Mouse (Mus musculus) forebrain, embryonic 14.5 days (tissue): ENCODE results near the gene Gm20388. TPM values are rescaled to one million over a fixed set of nuclear protein-coding genes. Genes with fewer than 3 reads are reported as not detected.

Source experiments
- ATAC-seq: fragments of 200-750 bp; cut with Nextera tagmentation; 2 replicates; pipeline ENCODE4 v1.8.0; 2017; ENCODE audit warnings: mild to moderate bottlenecking, moderate library complexity
- DNase-seq: peaks from one replicate; pipeline ENCODE4 v3.0.0-alpha.2; 2015; ENCODE audit warnings: low spot score
- H3K27ac ChIP-seq: fragments of 300-500 bp; sonication (generic); 2 replicates; pipeline ENCODE4 v1.5.1; 2014; ENCODE audit warnings: low read depth, mild to moderate bottlenecking, control low read depth, low read length, moderate library complexity
- H3K27me3 ChIP-seq: fragments of 300-500 bp; sonication (generic); replicated peaks from 2 replicates; pipeline ENCODE4 v1.6.1; 2014; ENCODE audit warnings: low read length, control low read depth, mixed read lengths; ENCODE audit not compliant: control insufficient read depth, insufficient read depth
- H3K36me3 ChIP-seq: fragments of 300-500 bp; sonication (generic); 2 replicates; pipeline ENCODE4 v1.6.1; 2014; ENCODE audit warnings: low read length, control low read depth; ENCODE audit not compliant: control insufficient read depth, insufficient read depth
- H3K4me1 ChIP-seq: fragments of 300-500 bp; sonication (generic); 2 replicates; pipeline ENCODE4 v1.6.1; 2014; ENCODE audit warnings: antibody characterized with exemption, low read length, control low read depth; ENCODE audit not compliant: control insufficient read depth, insufficient read depth
- H3K4me2 ChIP-seq: fragments of 300-500 bp; sonication (generic); 2 replicates; pipeline ENCODE4 v1.6.1; 2014; ENCODE audit warnings: mild to moderate bottlenecking, control low read depth, low read length
- H3K4me3 ChIP-seq: fragments of 300-500 bp; sonication (generic); 2 replicates; pipeline ENCODE4 v1.5.1; 2014; ENCODE audit warnings: low read depth, low read length, control low read depth
- H3K9ac ChIP-seq: fragments of 300-500 bp; sonication (generic); 2 replicates; pipeline ENCODE4 v1.6.1; 2014; ENCODE audit warnings: mild to moderate bottlenecking, low read length, control low read depth, moderate library complexity
- H3K9me3 ChIP-seq: fragments of 300-500 bp; sonication (generic); replicated peaks from 2 replicates; pipeline ENCODE4 v1.6.1; 2016; ENCODE audit warnings: low read length, control low read depth, mixed read lengths; ENCODE audit not compliant: control insufficient read depth
- whole genome bisulfite sequencing: fragments of 180-500 bp; shearing (Covaris S2); extraction: QIAGEN DNeasy Blood & Tissue Kit; methylation state at CpG from one replicate; pipeline ENCODE4 v1.1.7; 2014; 5-methylcytosine and 5-hydroxymethylcytosine counted together
- polyA plus RNA-seq: library from polyadenylated mRNA; unstranded; fragments of >200 nt; fragmentation: Nextera tagmentation; extraction: Ambion mirVana; gene quantifications from 2 replicates; pipeline ENCODE4 v1.2.1, GENCODE M21; 2014

The Gm20388 gene
- polyA plus RNA-seq, 1 experiment from 2014 or later, result 7.4 TPM

- DNase-seq (no peak), ATAC-seq (no peak)
- Histone ChIP-seq H3K36me3 (peaks cover 65% of the 10 kb centered on the region), H3K4me1 (no peaks in the 10 kb centered on the region), H3K4me3 (no peak overlapping the region), H3K27me3 (no peaks in the 10 kb centered on the region), H3K4me2 (no peak overlapping the region), H3K27ac (no peak overlapping the region), H3K9me3 (no peaks in the 10 kb centered on the region), H3K9ac (no peak overlapping the region)
- WGBS, result 89% methylated on average over 7 of the region's 7 CpGs
Measured at GRCm38 (mm10) chr8:121991611-121992010, 2081.0 kb downstream of the Gm20388 start.

- DNase-seq (no peak), ATAC-seq (no peak)
- H3K36me3 ChIP-seq, result peaks cover 73% of the 10 kb centered on the region
- H3K4me2 ChIP-seq, result no peak overlapping the region
- H3K27ac ChIP-seq, result no peak overlapping the region
- H3K4me1 ChIP-seq, result no peaks in the 10 kb centered on the region
- no peaks in the 10 kb centered on the region for H3K9me3 ChIP-seq
- no peak overlapping the region for H3K9ac ChIP-seq
- 81% methylated on average over 4 of the region's 4 CpGs for WGBS
- no peak overlapping the region for H3K4me3 ChIP-seq
- no peaks in the 10 kb centered on the region for H3K27me3 ChIP-seq
Measured at GRCm38 (mm10) chr8:121992911-121993310, 2082.3 kb downstream of the Gm20388 start.

- H3K36me3 ChIP-seq, result peaks cover 80% of the 10 kb centered on the region
Measured at GRCm38 (mm10) chr8:121995112-121995511, 2084.5 kb downstream of the Gm20388 start.

GRCm38 (mm10) chr8:121995895-121996294, 2085.3 kb downstream of the Gm20388 start:
- DNase-seq (no peak), ATAC-seq (no peak)
- 89% methylated on average over 3 of the region's 3 CpGs for WGBS
- Histone ChIP-seq H3K4me2 (no peak overlapping the region), H3K27ac (no peak overlapping the region), H3K9me3 (no peaks in the 10 kb centered on the region), H3K36me3 (peaks cover 79% of the 10 kb centered on the region), H3K4me1 (no peaks in the 10 kb centered on the region), H3K27me3 (no peaks in the 10 kb centered on the region), H3K9ac (no peak overlapping the region), H3K4me3 (no peak overlapping the region)

More at GRCm38 (mm10) chr8:121995112-121995511, 2084.5 kb downstream of the Gm20388 start:
- no peaks in the 10 kb centered on the region for H3K27me3 ChIP-seq
- 95% methylated on average over 4 of the region's 4 CpGs for WGBS
- H3K4me1 ChIP-seq, result no peaks in the 10 kb centered on the region
- no peak overlapping the region for H3K4me2 ChIP-seq
- H3K9me3 ChIP-seq, result no peaks in the 10 kb centered on the region
- ATAC-seq (no peak), DNase-seq (no peak)
- H3K27ac ChIP-seq, result no peak overlapping the region
- H3K4me3 ChIP-seq, result no peak overlapping the region
- peak overlapping the region; percentile 21; the same call in 1 of the 2 replicates for H3K9ac ChIP-seq

GRCm38 (mm10) chr8:121998631-121999030, 2088.0 kb downstream of the Gm20388 start:
- DNase-seq (no peak), ATAC-seq (no peak)
- Histone ChIP-seq H3K4me2 (no peak overlapping the region), H3K4me1 (no peaks in the 10 kb centered on the region), H3K4me3 (no peak overlapping the region), H3K9me3 (no peaks in the 10 kb centered on the region), H3K27ac (no peak overlapping the region), H3K27me3 (no peaks in the 10 kb centered on the region), H3K36me3 (peaks cover 80% of the 10 kb centered on the region), H3K9ac (no peak overlapping the region)
- WGBS, result 90% methylated on average over 4 of the region's 4 CpGs

GRCm38 (mm10) chr8:121999211-121999610, 2088.6 kb downstream of the Gm20388 start:
- ATAC-seq (no peak), DNase-seq (no peak)
- Histone ChIP-seq H3K27ac (no peak overlapping the region), H3K9me3 (no peaks in the 10 kb centered on the region), H3K4me3 (no peak overlapping the region), H3K4me2 (no peak overlapping the region), H3K4me1 (no peaks in the 10 kb centered on the region), H3K36me3 (peaks cover 83% of the 10 kb centered on the region), H3K27me3 (no peaks in the 10 kb centered on the region), H3K9ac (no peak overlapping the region)
- WGBS, result 97% methylated on average over 5 of the region's 5 CpGs

GRCm38 (mm10) chr8:122001339-122002115, 2090.9 kb downstream of the Gm20388 start:
- Histone ChIP-seq H3K4me2 (no peak overlapping the region), H3K36me3 (peaks cover 82% of the 10 kb centered on the region)
- 92% methylated on average over 15 of the region's 15 CpGs for WGBS

GRCm38 (mm10) chr8:122003646-122004045, 2093.0 kb downstream of the Gm20388 start:
- ATAC-seq, result no peak
- H3K27ac ChIP-seq, result peak overlapping the region; percentile 44; the same call in 1 of the 2 replicates
- H3K4me2 ChIP-seq, result no peak overlapping the region
- no peaks in the 10 kb centered on the region for H3K9me3 ChIP-seq
- H3K27me3 ChIP-seq, result no peaks in the 10 kb centered on the region
- no peak overlapping the region for H3K4me3 ChIP-seq
- no peaks in the 10 kb centered on the region for H3K4me1 ChIP-seq
- H3K36me3 ChIP-seq, result peaks cover 80% of the 10 kb centered on the region
- 79% methylated on average over 8 of the region's 8 CpGs for WGBS
- no peak overlapping the region for H3K9ac ChIP-seq
- no peak for DNase-seq

More at GRCm38 (mm10) chr8:122001339-122002115, 2090.9 kb downstream of the Gm20388 start:
- Histone ChIP-seq H3K27me3 (no peaks in the 10 kb centered on the region), H3K4me1 (no peaks in the 10 kb centered on the region), H3K4me3 (no peak overlapping the region), H3K27ac (no peak overlapping the region), H3K9me3 (no peaks in the 10 kb centered on the region), H3K9ac (no peak overlapping the region)
- ATAC-seq (no peak), DNase-seq (no peak)

- H3K9me3 ChIP-seq, result no peaks in the 10 kb centered on the region
- DNase-seq (peak; percentile 42), ATAC-seq (no peak)
- H3K27ac ChIP-seq, result no peak overlapping the region
- 73% methylated on average over 5 of the region's 5 CpGs for WGBS
- peaks cover 80% of the 10 kb centered on the region for H3K36me3 ChIP-seq
- no peaks in the 10 kb centered on the region for H3K4me1 ChIP-seq
- H3K27me3 ChIP-seq, result no peaks in the 10 kb centered on the region
- no peak overlapping the region for H3K4me3 ChIP-seq
- H3K9ac ChIP-seq, result no peak overlapping the region
- no peak overlapping the region for H3K4me2 ChIP-seq
Measured at GRCm38 (mm10) chr8:122004131-122004530, 2093.5 kb downstream of the Gm20388 start.
